Mouse (Mus musculus) midbrain, embryonic 15.5 days (tissue): ENCODE measurements around the gene Gk5. TPM values are rescaled to one million over a fixed set of nuclear protein-coding genes. Genes with fewer than 3 reads are reported as not detected.

Experiments
- polyA plus RNA-seq: library from polyadenylated mRNA; unstranded; fragments of >200 nt; fragmentation: Nextera tagmentation; extraction: Ambion mirVana; gene quantifications from 2 replicates; pipeline ENCODE4 v1.2.1, GENCODE M21; 2015

Gk5 gene
- polyA plus RNA-seq, 1 experiment from 2014 or later, result 2.4 TPM

Other genes with a start within 250 kb of the Gk5 start
- gene Xrn1, start 164.6 kb upstream of the Gk5 start, polyA plus RNA-seq, result 16.4 and 20.2 TPM in 2 replicates
- 20.6 and 21.8 TPM in 2 replicates for gene Tfdp2, start 76.9 kb downstream of the Gk5 start, polyA plus RNA-seq
- 170 and 174 TPM in 2 replicates for gene Atp1b3, start 245.1 kb downstream of the Gk5 start, polyA plus RNA-seq